Mouse (Mus musculus) left cerebral cortex, postnatal 36 days (tissue): ENCODE data around the gene Vps8. TPM values are rescaled to one million over a fixed set of nuclear protein-coding genes. Genes with fewer than 3 reads are reported as not detected.
A peak's percentile ranks its signal among the peaks of the same experiment; 100 is the strongest.

ENCODE experiments used
- DNase-seq, 2 experiments: peaks; one replicate each; pipeline ENCODE4 v3.0.0; 2021 to 2022; ENCODE audit warnings: low spot score in 2 of 2, mixed read lengths in 1 of 2
- intact Hi-C: fragments of 180-260 bp; cut with DNase I; formaldehyde crosslinking; loops from one replicate; pipeline ENCODE4 v1.15.1; 2025
- total RNA-seq, 2 experiments: library from RNA; stranded (reverse); gene quantifications; 2 replicates each; pipeline ENCODE4 v1.2.3; 2021

The Vps8 gene
- total RNA-seq, 2 experiments from 2014 or later = 52.6 to 55.0 TPM

DNA sequence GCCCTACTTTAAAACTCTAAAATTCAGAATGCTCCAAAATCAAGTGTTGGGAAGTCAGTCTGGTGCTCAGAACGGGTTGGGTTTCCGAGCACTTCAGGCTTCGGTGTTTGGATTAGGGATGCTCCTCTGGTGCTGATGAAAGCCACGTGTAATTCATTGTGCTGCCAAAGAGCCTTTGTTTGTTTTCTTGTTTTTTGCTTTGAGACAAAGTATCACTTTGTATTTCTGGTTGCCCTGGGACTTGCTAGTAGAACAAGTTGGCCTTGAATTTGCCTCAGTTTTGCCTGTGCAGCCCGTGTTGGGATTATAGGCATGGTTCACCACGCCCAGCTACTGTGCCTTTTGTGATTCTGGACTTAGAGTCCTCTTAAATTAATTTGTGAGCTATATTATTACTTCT, 29.7 kb downstream of the Vps8 start:
- DNase-seq = no peak
- intact Hi-C loops = no loop called here

DNA sequence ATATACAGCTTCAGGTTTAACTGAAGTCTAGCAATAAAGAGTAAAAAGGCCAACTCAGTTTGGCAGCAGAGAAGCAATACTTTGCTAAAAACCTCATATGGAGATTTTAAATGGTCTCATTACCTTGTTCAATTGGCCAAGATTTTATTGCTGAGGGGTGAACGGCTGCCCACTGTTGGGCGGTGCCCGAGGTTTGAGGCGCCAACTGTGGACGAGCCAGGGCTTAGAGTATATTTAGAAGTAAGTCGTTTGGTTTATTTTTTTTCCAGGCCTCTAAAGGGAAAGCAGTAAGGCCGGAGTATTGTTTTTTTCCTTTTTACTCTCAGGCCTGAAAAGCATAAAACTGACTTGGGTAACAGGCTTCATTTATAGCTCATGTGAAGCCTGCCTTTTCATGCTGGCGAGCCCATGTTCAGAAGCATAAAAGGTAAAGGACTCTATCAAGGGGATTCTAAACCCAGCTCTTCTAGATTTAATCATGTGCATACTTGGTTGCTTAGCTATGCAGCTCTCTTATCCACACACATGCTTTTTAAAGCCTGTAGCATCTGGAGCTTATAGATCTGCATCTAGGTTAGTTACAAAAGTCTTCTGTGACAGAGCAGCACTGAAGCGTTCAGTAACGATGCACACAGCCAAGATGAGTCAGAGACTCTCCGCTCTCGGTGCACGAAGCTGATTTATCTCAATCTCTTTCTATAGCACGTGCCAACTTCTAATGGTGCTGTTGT, 34.9 kb downstream of the Vps8 start:
- intact Hi-C loops = no loop called here
- DNase-seq = peak; percentile 32 to 36

- DNase-seq = no peak
- intact Hi-C loops = no loop called here
Observed at GRCm38 (mm10) chr16:21465868-21466267, 43.0 kb downstream of the Vps8 start.

GRCm38 (mm10) chr16:21470416-21470815, 47.5 kb downstream of the Vps8 start:
- no peak for DNase-seq
- intact Hi-C loops = no loop called here

GRCm38 (mm10) chr16:21477074-21477473, 54.2 kb downstream of the Vps8 start:
- intact Hi-C loops = no loop called here
- no peak for DNase-seq

DNA sequence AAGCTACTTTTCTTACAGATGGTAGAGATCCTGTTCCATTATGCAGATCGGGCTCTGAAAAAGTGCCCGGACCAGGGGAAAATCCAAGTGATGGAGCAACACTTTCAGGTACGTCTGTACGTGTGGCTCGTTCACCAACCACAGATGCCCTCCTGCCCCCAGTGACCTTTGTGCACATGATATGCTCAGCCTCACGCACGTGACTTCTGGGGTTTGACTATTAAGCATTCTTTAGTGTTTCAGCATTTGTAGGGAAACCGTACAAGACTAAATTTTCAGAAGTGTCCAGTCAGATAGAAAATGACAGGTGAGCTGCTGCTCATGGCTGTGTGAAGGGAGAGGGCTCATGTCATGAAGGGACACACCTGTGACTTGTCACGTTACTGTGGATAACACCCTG, 55.5 kb downstream of the Vps8 start:
- intact Hi-C loops = no loop called here
- no peak for DNase-seq

DNA sequence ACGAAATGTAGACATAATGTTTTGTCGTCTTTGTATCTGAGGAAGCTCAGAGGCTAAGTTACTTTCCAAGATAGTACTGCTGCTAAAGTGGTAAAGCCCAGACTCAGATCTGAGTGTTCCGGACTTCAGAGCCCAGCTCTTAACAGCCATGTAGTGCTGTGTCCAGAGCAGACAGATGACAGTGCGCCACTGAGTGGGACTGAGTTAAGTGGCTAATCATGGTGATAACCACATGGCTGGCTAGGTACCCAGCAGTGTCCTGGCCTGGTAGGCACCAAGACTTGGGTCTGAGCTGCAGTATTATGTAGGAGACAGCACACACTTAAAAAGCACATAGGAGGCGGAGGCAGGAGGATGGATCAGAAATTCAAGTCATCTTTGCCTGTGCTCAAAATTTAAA, 60.9 kb downstream of the Vps8 start:
- DNase-seq = no peak
- intact Hi-C loops = loop anchor here (10.0 kb wide), 1 partner anchor 331 kb away; no protein-coding TSS in a partner anchor

DNA sequence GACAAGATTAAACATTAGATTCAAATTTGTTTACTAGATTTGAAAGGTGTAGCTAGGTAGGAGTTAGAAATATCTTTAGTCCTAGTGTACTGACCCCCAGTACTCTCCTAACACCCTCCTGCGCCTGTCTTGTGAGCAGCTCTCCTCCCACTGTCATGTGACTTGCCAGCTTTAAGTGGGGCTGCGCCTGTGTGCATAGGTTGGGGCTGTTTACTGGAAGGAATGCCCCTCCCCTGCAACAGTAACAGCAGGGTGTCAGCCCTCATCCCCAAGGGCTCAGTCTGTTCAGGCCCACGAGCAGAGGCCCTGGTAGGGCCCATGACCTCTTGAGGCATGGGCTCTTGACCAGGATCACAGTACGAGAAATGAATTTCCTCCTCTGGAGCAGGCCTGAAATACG, 62.8 kb downstream of the Vps8 start:
- intact Hi-C loops = loop anchor here (5.0 to 10.0 kb wide), 2 partner anchors 247 to 329 kb away; no protein-coding TSS in a partner anchor
- no peak for DNase-seq

DNA sequence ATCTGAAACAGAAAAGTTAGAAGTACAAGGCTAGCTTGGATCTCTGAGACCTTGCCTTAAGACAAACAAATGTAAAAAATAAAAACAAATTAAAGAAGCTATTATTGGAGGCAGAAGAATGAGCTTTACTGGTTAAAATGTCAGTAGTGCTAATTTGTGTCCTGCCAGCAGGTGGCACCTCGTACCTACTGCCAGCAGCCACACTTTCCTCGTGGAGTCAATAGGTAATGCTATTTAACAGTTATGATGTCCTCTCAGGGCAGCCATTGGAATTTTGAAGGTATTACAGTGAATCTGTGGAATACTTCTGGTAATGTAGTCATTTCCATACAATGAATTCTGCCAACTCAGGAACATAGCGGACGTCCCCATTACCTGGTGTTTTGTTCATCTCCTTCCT, 65.5 kb downstream of the Vps8 start:
- intact Hi-C loops = loop anchor here (5.0 to 10.0 kb wide), 2 partner anchors 244 to 326 kb away; no protein-coding TSS in a partner anchor
- DNase-seq = peak; percentile 33 to 41

GRCm38 (mm10) chr16:21492346-21492745, 69.4 kb downstream of the Vps8 start:
- intact Hi-C loops = no loop called here

DNA sequence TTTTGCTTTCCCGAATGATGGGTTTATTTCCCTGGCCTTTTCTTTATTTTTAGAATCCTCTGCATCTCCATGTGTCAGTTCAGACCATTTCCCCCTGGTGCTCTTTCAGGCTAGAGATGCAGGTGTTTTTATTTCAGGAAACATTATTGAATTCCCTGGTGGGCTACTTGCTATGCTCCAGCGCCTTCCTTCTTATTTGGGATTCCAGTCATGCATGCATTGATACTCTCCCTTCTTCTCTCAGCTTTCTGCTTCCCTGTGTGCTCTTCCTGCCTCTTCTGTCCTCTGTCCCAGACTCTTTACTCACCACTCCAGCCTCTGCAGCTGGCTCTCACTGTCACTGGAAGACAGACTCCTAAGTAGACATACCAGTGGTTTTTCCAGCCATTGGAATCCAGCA, 70.0 kb downstream of the Vps8 start:
- intact Hi-C loops = no loop called here
- no peak for DNase-seq

More at GRCm38 (mm10) chr16:21492346-21492745, 69.4 kb downstream of the Vps8 start:
- DNase-seq = no peak

- no peak for DNase-seq
- intact Hi-C loops = no loop called here
Observed at GRCm38 (mm10) chr16:21494681-21495080, 71.8 kb downstream of the Vps8 start.

- DNase-seq = no peak
- intact Hi-C loops = no loop called here
Observed at GRCm38 (mm10) chr16:21496799-21497198, 73.9 kb downstream of the Vps8 start.

DNA sequence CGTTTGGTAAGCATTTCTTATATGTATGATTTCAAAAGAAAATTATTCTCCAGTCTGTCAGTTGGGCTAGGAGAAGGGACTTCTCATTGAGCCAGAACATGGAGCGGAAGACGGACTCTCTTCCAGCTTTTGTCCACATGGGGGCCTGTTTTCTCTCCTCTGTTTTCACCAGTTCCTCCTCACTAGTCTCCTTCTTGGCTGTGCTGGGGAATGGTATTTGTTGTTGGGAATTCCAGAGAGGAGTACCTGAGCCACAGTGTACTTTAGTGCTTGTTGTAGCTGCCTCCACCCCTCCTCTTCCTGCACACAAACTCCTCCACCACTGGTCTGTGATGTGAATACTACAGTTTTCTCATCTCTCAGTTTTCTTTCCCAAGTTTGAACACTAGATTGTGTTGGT, 74.7 kb downstream of the Vps8 start:
- no peak for DNase-seq
- intact Hi-C loops = no loop called here

- DNase-seq = no peak
- intact Hi-C loops = no loop called here
Observed at GRCm38 (mm10) chr16:21498984-21499383, 76.1 kb downstream of the Vps8 start.

GRCm38 (mm10) chr16:21499656-21500055, 76.7 kb downstream of the Vps8 start:
- DNase-seq = no peak
- intact Hi-C loops = no loop called here

DNA sequence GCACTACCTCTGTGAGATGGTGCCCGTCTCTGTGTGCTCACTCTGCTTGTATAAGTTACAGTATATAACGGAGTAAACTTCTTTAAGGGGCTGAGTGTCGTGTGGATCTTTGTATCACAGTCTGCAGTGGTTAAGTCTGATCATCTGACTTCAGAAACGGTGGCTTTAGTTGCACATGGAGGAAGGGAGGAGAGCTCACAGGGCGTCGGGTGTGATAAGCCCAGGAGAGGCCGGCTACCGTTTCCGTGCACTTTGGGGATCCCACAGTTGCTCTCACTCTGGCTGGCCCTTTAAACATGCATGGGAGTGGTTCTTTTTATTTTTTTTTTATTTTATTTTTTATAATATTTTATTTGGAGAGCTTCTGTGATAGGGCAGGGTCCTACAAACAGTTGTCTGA, 95.9 kb downstream of the Vps8 start:
- DNase-seq = peak in 1 of 2 experiments; percentile 1
- intact Hi-C loops = no loop called here

- no peak for DNase-seq
- intact Hi-C loops = loop anchor here (5.0 kb wide), 1 partner anchor 88 kb away; no protein-coding TSS in a partner anchor
Observed at GRCm38 (mm10) chr16:21519785-21520184, 96.9 kb downstream of the Vps8 start.

DNA sequence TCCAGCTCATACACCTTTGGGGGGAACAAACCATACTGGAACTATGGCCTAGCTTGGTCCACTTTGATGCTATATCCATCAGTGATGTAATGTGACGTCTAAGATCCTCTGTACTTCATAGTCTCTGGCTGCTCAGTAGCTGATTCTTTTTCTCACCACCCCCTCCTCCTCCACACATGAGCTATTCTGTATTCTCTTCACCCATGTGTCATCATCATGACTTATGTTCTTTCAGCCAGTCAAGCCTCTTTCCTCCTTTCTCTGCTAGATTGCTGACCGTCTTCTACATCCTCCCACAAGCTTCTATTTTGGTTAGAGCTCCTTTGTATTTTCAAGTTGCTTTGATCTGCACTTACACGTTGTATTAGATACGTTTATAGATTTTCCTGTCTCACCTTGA, 100.8 kb downstream of the Vps8 start:
- DNase-seq = peak in 1 of 2 experiments; percentile 23
- intact Hi-C loops = loop anchor here (5.0 kb wide), 1 partner anchor 84 kb away; no protein-coding TSS in a partner anchor

GRCm38 (mm10) chr16:21525376-21525775, 102.5 kb downstream of the Vps8 start:
- intact Hi-C loops = no loop called here
- peak; percentile 17 to 41 for DNase-seq

DNA sequence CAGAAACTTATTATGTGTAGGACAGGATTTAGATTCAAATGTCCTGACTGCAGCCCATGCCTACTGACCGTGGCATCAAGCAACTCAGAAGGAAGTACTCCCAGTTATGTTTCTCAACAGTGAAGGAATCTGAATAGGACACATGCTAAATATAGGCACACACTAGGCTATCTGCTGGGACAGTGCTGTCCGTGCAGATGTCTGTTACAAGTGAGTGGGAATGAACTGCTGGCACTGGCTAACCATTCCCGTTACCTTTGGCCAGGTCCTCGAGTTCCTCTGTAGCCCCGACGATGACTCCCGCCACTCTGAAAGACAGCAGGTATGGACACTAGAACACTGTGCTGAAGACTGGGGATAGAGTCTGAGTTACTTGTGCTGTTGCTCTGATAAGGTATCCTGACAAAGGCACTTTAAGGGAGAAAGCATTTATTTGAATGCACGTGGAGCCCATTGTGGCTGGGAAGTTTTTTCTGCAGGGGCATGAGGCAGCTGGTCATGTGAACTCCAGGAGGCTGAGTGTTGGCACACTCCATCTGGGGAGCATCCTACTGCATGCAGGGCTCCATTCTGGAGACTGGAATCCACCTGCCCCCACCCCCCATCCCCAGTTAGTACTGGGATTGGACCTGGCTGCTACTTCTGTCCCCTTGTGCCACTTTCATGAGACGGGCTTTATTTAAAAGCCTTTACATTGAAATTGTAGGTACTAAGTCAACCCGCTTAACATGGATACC, 104.5 kb downstream of the Vps8 start:
- intact Hi-C loops = no loop called here
- DNase-seq = no peak
